Mouse (Mus musculus) midbrain, embryonic 14.5 days (tissue): Measurements from ENCODE around the gene 2210408I21Rik. TPM values are rescaled to one million over a fixed set of nuclear protein-coding genes. Genes with fewer than 3 reads are reported as not detected.
A peak's percentile ranks its signal among the peaks of the same experiment; 100 is the strongest.

Experiments used
- ATAC-seq: fragments of 200-750 bp; cut with Nextera tagmentation; 2 replicates; pipeline ENCODE4 v1.8.0; 2017; ENCODE audit warnings: moderate number of reproducible peaks, moderate library complexity; ENCODE audit not compliant: low FRiP score, low TSS enrichment
- DNase-seq: peaks from one replicate; pipeline ENCODE4 v3.0.0-alpha.2; 2015
- H3K27ac ChIP-seq: fragments of 300-500 bp; sonication (generic); replicated peaks from 2 replicates; pipeline ENCODE4 v1.5.1; 2014; ENCODE audit warnings: mild to moderate bottlenecking, low read depth, low read length, moderate library complexity
- H3K27me3 ChIP-seq: fragments of 300-500 bp; sonication (generic); 2 replicates; pipeline ENCODE4 v1.6.1; 2014; ENCODE audit warnings: low read length, control low read depth, mixed read lengths; ENCODE audit not compliant: control insufficient read depth, insufficient read depth
- H3K36me3 ChIP-seq: fragments of 300-500 bp; sonication (generic); 2 replicates; pipeline ENCODE4 v1.6.1; 2014; ENCODE audit warnings: low read length, control low read depth; ENCODE audit not compliant: control insufficient read depth, insufficient read depth
- H3K4me1 ChIP-seq: fragments of 300-500 bp; sonication (generic); 2 replicates; pipeline ENCODE4 v1.6.1; 2014; ENCODE audit warnings: mild to moderate bottlenecking, antibody characterized with exemption, low read length, control low read depth; ENCODE audit not compliant: control insufficient read depth, insufficient read depth
- H3K4me2 ChIP-seq: fragments of 300-500 bp; sonication (generic); 2 replicates; pipeline ENCODE4 v1.6.1; 2014; ENCODE audit warnings: mild to moderate bottlenecking, low read length, moderate library complexity
- H3K4me3 ChIP-seq: fragments of 300-500 bp; sonication (generic); replicated peaks from 2 replicates; pipeline ENCODE4 v1.5.1; 2014; ENCODE audit warnings: low read depth, low read length
- H3K9ac ChIP-seq: fragments of 300-500 bp; sonication (generic); replicated peaks from 2 replicates; pipeline ENCODE4 v1.6.1; 2014; ENCODE audit warnings: mild to moderate bottlenecking, low read length, moderate library complexity
- H3K9me3 ChIP-seq: fragments of 300-500 bp; sonication (generic); 2 replicates; pipeline ENCODE4 v1.6.1; 2016; ENCODE audit warnings: low read length, control low read depth, mixed read lengths; ENCODE audit not compliant: control insufficient read depth
- WGBS: fragments of 180-500 bp; shearing (Covaris S2); extraction: QIAGEN DNeasy Blood & Tissue Kit; methylation state at CpG from one replicate; pipeline ENCODE4 v1.1.7; 2014; 5-methylcytosine and 5-hydroxymethylcytosine counted together
- polyA plus RNA-seq: library from polyadenylated mRNA; unstranded; fragments of >200 nt; fragmentation: Nextera tagmentation; extraction: Ambion mirVana; gene quantifications from 2 replicates; pipeline ENCODE4 v1.2.1, GENCODE M21; 2014

Gene 2210408I21Rik
- polyA plus RNA-seq, 1 experiment from 2014 or later: 12.2 TPM

- Histone ChIP-seq H3K27ac (no peak overlapping the region), H3K4me1 (peaks cover 14% of the 10 kb centered on the region; the same call in 1 of the 2 replicates), H3K4me2 (no peak overlapping the region), H3K9me3 (no peaks in the 10 kb centered on the region), H3K4me3 (no peak overlapping the region), H3K27me3 (no peaks in the 10 kb centered on the region), H3K36me3 (no peaks in the 10 kb centered on the region), H3K9ac (no peak overlapping the region)
- 67% methylated on average over 2 of the region's 2 CpGs for WGBS
- peak; percentile 51 for DNase-seq
- ATAC-seq: no peak
Observed at GRCm38 (mm10) chr13:77400762-77401161, 265.4 kb downstream of the 2210408I21Rik start.

- no peak overlapping the region for H3K4me2 ChIP-seq
- H3K4me3 ChIP-seq: no peak overlapping the region
- WGBS: 79% methylated on average over 3 of the region's 3 CpGs
- H3K27me3 ChIP-seq: no peaks in the 10 kb centered on the region
- DNase-seq (no peak), ATAC-seq (no peak)
- H3K4me1 ChIP-seq: no peaks in the 10 kb centered on the region
- H3K9ac ChIP-seq: no peak overlapping the region
- H3K27ac ChIP-seq: no peak overlapping the region
- no peaks in the 10 kb centered on the region for H3K9me3 ChIP-seq
- no peaks in the 10 kb centered on the region for H3K36me3 ChIP-seq
Observed at GRCm38 (mm10) chr13:77408530-77408929, 273.2 kb downstream of the 2210408I21Rik start.

GRCm38 (mm10) chr13:77409804-77410203 lies 274.5 kb downstream of the 2210408I21Rik start:
- H3K4me1 ChIP-seq: no peaks in the 10 kb centered on the region
- ATAC-seq (no peak), DNase-seq (no peak)
- no peaks in the 10 kb centered on the region for H3K27me3 ChIP-seq
- no peaks in the 10 kb centered on the region for H3K9me3 ChIP-seq
- no peak overlapping the region for H3K9ac ChIP-seq
- H3K36me3 ChIP-seq: no peaks in the 10 kb centered on the region
- H3K27ac ChIP-seq: no peak overlapping the region
- no peak overlapping the region for H3K4me2 ChIP-seq
- no peak overlapping the region for H3K4me3 ChIP-seq
- WGBS: 80% methylated on average over 2 of the region's 2 CpGs

- no peaks in the 10 kb centered on the region for H3K9me3 ChIP-seq
- WGBS: 42% methylated on average over 2 of the region's 2 CpGs
- no peak for DNase-seq
- no peaks in the 10 kb centered on the region for H3K4me1 ChIP-seq
- no peak for ATAC-seq
- no peaks in the 10 kb centered on the region for H3K36me3 ChIP-seq
- H3K4me2 ChIP-seq: no peak overlapping the region
- H3K4me3 ChIP-seq: no peak overlapping the region
- H3K27me3 ChIP-seq: no peaks in the 10 kb centered on the region
- no peak overlapping the region for H3K27ac ChIP-seq
- H3K9ac ChIP-seq: no peak overlapping the region
Observed at GRCm38 (mm10) chr13:77412829-77413228, 277.5 kb downstream of the 2210408I21Rik start.

- Histone ChIP-seq H3K4me3 (no peak overlapping the region), H3K4me1 (no peaks in the 10 kb centered on the region), H3K9ac (no peak overlapping the region), H3K4me2 (no peak overlapping the region), H3K36me3 (no peaks in the 10 kb centered on the region), H3K9me3 (peaks cover 7% of the 10 kb centered on the region; the same call in 1 of the 2 replicates), H3K27ac (no peak overlapping the region), H3K27me3 (no peaks in the 10 kb centered on the region)
- WGBS: 90% methylated on average over 5 of the region's 5 CpGs
- ATAC-seq (no peak), DNase-seq (no peak)
Observed at GRCm38 (mm10) chr13:77450007-77450567, 314.7 kb downstream of the 2210408I21Rik start.

- Histone ChIP-seq H3K27ac (no peak overlapping the region), H3K9ac (no peak overlapping the region), H3K4me1 (no peaks in the 10 kb centered on the region), H3K9me3 (no peaks in the 10 kb centered on the region), H3K27me3 (no peaks in the 10 kb centered on the region), H3K4me2 (no peak overlapping the region), H3K36me3 (no peaks in the 10 kb centered on the region), H3K4me3 (no peak overlapping the region)
- ATAC-seq: no peak
- no peak for DNase-seq
- 86% methylated on average over 3 of the region's 3 CpGs for WGBS
Observed at GRCm38 (mm10) chr13:77470093-77470621, 334.8 kb downstream of the 2210408I21Rik start.

- Histone ChIP-seq H3K36me3 (no peaks in the 10 kb centered on the region), H3K9ac (no peak overlapping the region), H3K27ac (no peak overlapping the region; the same call in 1 of the 2 replicates), H3K9me3 (no peaks in the 10 kb centered on the region), H3K4me2 (no peak overlapping the region), H3K4me3 (no peak overlapping the region), H3K27me3 (no peaks in the 10 kb centered on the region), H3K4me1 (0 out of 2 replicates have a peak, but pooled peaks cover 4% of the 10 kb centered on the region)
- DNase-seq (peak; percentile 66), ATAC-seq (no peak)
- WGBS: 43% methylated on average over 4 of the region's 4 CpGs
Observed at GRCm38 (mm10) chr13:77476420-77476819, 341.1 kb downstream of the 2210408I21Rik start.

- H3K4me1 ChIP-seq: 0 out of 2 replicates have a peak, but pooled peaks cover 4% of the 10 kb centered on the region
- H3K4me3 ChIP-seq: no peak overlapping the region
- no peaks in the 10 kb centered on the region for H3K36me3 ChIP-seq
- WGBS: 10% methylated on average over 6 of the region's 6 CpGs
- no peak overlapping the region for H3K4me2 ChIP-seq
- no peaks in the 10 kb centered on the region for H3K27me3 ChIP-seq
- no peak overlapping the region for H3K9ac ChIP-seq
- ATAC-seq (peak; percentile 79), DNase-seq (peak; percentile 62)
- H3K9me3 ChIP-seq: no peaks in the 10 kb centered on the region
- no peak overlapping the region for H3K27ac ChIP-seq
Observed at GRCm38 (mm10) chr13:77478425-77479119, 343.2 kb downstream of the 2210408I21Rik start.
